Mouse (Mus musculus) C2C12 (cell line): ENCODE measurements at regions not wholly inside any gene's neighbourhood (a gene's known extent, or its start where the extent isn't known, plus 50 kb on each side); places are given as distances from the start of the nearest gene placed in this dataset.

Experiments used
- H3K27me3 ChIP-seq: one replicate; pipeline ENCODE4 v1.6.1; 2011; ENCODE audit not compliant: control insufficient read depth, insufficient read depth, insufficient read length
- H3K36me3 ChIP-seq: one replicate; pipeline ENCODE4 v1.6.1; 2011; ENCODE audit not compliant: control insufficient read depth, insufficient read depth
- H3K4me3 ChIP-seq: one replicate; pipeline ENCODE4 v1.5.1; 2011; ENCODE audit warnings: mild to moderate bottlenecking, control low read depth; ENCODE audit not compliant: poor library complexity, insufficient read depth, severe bottlenecking
- H3K79me2 ChIP-seq: one replicate; pipeline ENCODE4 v1.6.1; 2011; ENCODE audit not compliant: control insufficient read depth, insufficient read depth
- H3K79me3 ChIP-seq: one replicate; pipeline ENCODE4 v1.6.1; 2011; ENCODE audit warnings: low read depth, control low read depth
- H3ac ChIP-seq: one replicate; pipeline ENCODE3; 2011; ENCODE audit warnings: low read depth; ENCODE audit not compliant: control insufficient read depth, insufficient read length
- CEBPB ChIP-seq: IDR thresholded peaks from one replicate; pipeline ENCODE4 v1.6.1; 2011; ENCODE audit warnings: low read depth, mild to moderate bottlenecking, control low read depth, moderate library complexity
- CTCF ChIP-seq: IDR thresholded peaks from one replicate; pipeline ENCODE4 v1.5.1; 2011; ENCODE audit not compliant: control insufficient read depth, insufficient read depth, insufficient read length
- FOSL1 ChIP-seq: IDR thresholded peaks from one replicate; pipeline ENCODE4 v1.8.0; 2011; ENCODE audit warnings: mild to moderate bottlenecking, low read length; ENCODE audit not compliant: poor library complexity, insufficient read depth, severe bottlenecking
- MAX ChIP-seq: IDR thresholded peaks from one replicate; pipeline ENCODE4 v1.6.1; 2011; ENCODE audit warnings: mild to moderate bottlenecking, control low read depth
- MYOD1 ChIP-seq: IDR thresholded peaks from one replicate; pipeline ENCODE4 v1.6.1; 2011; ENCODE audit warnings: low read depth; ENCODE audit not compliant: control insufficient read depth, insufficient read length
- MYOG ChIP-seq: IDR thresholded peaks from one replicate; pipeline ENCODE4 v1.6.1; 2011; ENCODE audit not compliant: control insufficient read depth, insufficient read length; ENCODE audit errors: extremely low read depth
- USF1 ChIP-seq: IDR thresholded peaks from one replicate; pipeline ENCODE4 v1.6.1; 2011; ENCODE audit warnings: low read depth, mild to moderate bottlenecking, control low read depth, moderate library complexity

DNA sequence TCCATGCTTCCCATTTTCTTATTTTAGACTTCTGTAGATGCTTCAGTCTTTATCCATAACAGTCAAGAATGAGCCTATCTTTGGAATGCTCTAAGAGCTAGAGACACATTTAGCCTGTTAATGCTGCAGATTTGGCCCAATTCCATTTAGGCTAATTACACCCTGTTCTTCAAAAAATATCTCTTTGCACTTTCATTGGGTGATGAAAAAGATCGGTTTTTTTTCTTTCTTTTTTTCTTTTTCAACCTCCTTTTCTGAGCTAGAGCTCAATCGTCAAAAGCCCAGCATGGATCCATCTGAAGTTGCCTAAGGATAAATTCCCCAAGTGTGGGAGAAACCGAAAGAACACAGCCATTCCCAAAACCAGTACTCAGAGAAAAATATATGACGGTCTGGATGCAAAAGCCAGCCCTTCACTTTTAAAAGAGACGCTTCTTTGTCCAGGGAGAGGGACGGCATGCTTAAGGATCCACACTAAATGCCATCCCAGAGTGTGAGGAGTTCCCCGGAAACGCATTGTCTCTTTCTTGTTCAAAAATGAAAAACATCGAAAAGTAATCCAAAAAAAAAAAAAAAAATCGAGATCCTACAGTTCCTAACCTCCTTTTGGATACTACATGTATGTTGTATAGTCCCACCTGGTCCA is 314.3 kb upstream of the Cxadr start:
- TF ChIP-seq MYOG (no peak), MYOD1 (no peak), CEBPB (no peak), USF1 (no peak), MAX (no peak), CTCF (no peak)
- no peaks in the 10 kb centered on the region for H3K79me2 ChIP-seq
- no peak overlapping the region for H3ac ChIP-seq
- H3K79me3 ChIP-seq = no peaks in the 10 kb centered on the region
- H3K4me3 ChIP-seq = no peak overlapping the region
- no peaks in the 10 kb centered on the region for H3K36me3 ChIP-seq
- H3K27me3 ChIP-seq = no peaks in the 10 kb centered on the region

DNA sequence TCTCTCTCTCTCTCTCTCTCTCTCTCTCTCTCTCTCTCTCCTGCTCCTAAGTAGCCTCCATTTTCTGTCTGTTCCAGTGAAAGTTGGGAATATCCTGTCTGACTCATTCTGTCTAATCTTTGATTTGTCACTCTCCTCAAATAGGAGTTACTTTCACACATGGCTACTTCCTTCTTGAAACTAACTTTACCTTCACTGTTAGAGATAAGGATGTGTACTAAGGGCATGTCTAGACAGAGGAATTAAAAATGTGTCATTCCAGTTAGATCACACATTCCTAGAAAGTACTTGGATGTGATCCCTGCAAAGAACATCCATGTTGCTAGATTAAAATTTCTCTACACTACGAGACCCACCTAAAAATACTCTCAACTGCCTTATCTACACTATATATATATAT is 346.9 kb upstream of the Gm11146 start:
- no peaks in the 10 kb centered on the region for H3K79me3 ChIP-seq
- no peaks in the 10 kb centered on the region for H3K27me3 ChIP-seq
- H3K79me2 ChIP-seq = no peaks in the 10 kb centered on the region
- no peaks in the 10 kb centered on the region for H3K36me3 ChIP-seq
- no peak overlapping the region for H3ac ChIP-seq
- TF ChIP-seq MYOG (no peak), MAX (no peak), USF1 (no peak), FOSL1 (no peak), CTCF (no peak), MYOD1 (no peak), CEBPB (no peak)
- no peak overlapping the region for H3K4me3 ChIP-seq

DNA sequence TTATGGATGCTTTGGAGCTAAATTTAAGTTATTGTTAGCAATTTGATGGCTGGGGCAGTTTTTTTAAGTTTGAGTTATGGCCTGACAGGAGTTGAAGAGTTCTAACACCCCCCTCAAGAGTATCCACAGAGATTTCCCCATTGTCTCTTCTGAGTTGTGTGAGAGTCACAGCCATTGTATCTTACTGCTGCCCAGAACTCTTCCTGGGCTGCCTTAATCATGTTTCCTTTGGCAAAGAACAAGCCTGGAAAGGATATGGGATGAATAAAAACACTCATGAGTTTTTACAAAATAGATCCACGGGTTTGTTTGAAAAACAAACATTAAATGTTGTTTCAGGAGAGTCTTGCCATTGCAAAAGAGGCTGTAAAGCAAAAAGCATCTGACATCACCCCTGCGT is 343.5 kb upstream of the Gm11146 start:
- no peak for TF ChIP-seq USF1
- TF ChIP-seq MYOG = no peak
- TF ChIP-seq MAX = no peak
- no peak for TF ChIP-seq MYOD1
- TF ChIP-seq FOSL1 = no peak
- H3K27me3 ChIP-seq = no peaks in the 10 kb centered on the region

DNA sequence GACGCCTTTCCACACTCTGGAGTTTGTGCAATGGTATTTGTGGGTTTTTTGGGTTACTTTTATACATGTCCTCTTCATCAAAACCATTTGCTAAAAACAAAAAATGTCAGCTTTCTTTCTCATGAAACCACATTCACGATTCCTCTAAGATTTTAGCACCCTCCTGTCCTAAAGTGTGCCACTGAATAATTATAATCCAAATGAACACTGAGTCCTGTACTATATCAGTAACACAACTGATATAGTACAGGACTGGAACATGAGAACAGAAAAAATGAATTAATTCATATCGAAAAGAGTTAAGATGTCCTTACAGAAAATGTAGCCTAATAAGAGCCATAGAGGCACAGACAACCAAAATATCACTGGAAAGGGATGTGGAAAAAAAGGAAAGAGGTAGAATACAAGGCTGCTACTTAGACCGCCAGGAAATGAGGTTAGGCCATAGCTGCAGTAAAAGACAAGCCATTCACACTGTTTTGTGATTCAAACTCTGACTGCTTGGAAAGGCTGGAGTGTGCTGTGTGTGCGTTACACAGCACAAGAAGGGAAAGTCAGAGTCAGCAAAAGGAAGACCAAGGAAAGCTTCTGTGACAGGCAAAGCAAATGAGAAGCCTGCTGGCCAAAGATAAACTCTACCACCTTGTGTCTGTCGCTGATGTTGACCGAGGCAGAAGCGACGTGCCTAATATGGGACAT is 329.3 kb upstream of the Gm11146 start:
- H3K27me3 ChIP-seq = no peaks in the 10 kb centered on the region
- H3K79me2 ChIP-seq = no peaks in the 10 kb centered on the region
- H3K79me3 ChIP-seq = no peaks in the 10 kb centered on the region
- no peak overlapping the region for H3ac ChIP-seq
- H3K36me3 ChIP-seq = no peaks in the 10 kb centered on the region
- TF ChIP-seq MAX (no peak), USF1 (no peak), CEBPB (no peak), FOSL1 (no peak), MYOD1 (no peak), MYOG (no peak), CTCF (no peak)
- H3K4me3 ChIP-seq = no peak overlapping the region

More for the DNA sequence above, 343.5 kb upstream of the Gm11146 start:
- Histone ChIP-seq H3K79me2 (no peaks in the 10 kb centered on the region), H3K4me3 (no peak overlapping the region), H3ac (no peak overlapping the region), H3K36me3 (no peaks in the 10 kb centered on the region), H3K79me3 (no peaks in the 10 kb centered on the region)

DNA sequence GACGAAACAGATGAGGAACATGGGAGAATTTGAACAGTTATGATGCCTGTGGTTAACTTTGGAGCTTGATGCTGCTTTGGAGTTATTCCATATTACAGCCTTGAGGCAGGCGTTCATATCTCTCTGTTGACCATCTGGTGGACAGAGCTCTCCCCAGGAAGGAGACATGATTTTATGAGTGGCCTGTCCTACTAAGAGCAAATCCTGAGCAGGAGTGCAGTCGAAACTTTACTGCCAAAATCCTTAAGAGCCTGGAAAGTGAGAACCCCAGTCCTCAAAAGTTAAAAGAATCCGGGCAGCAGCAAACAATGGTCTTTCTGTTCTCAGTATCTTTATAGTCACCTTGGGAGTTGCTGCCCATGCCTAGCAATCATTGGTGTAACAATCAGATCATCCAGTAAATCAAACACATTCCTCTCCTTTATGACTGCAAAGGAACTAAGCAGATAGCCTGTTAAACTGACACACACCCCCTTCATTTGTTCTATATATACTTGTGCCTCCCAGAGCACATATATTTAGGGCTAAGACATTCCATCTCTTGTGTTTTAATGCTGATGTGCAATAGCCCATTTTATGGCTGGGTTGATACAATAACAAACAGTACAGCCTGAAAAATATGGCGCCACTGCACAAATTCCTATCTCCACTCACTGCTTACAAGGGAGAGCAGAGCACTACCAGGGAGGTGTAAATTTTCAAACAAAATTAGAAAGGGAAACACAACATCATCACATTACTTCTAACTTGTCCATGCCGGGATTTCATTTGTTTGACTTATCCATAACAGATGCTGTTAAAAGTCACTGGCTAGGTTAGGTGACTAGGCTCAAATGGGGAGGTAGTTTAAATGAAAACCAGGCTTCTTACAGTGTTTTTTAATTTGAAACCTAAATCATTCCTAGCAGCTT is 312.5 kb upstream of the Gm11146 start:
- Histone ChIP-seq H3K4me3 (no peak overlapping the region), H3K27me3 (no peaks in the 10 kb centered on the region), H3ac (no peak overlapping the region), H3K79me2 (no peaks in the 10 kb centered on the region), H3K79me3 (no peaks in the 10 kb centered on the region), H3K36me3 (no peaks in the 10 kb centered on the region)
- TF ChIP-seq FOSL1 (no peak), MAX (no peak), USF1 (no peak), MYOD1 (no peak), CTCF (no peak), CEBPB (no peak), MYOG (no peak)

DNA sequence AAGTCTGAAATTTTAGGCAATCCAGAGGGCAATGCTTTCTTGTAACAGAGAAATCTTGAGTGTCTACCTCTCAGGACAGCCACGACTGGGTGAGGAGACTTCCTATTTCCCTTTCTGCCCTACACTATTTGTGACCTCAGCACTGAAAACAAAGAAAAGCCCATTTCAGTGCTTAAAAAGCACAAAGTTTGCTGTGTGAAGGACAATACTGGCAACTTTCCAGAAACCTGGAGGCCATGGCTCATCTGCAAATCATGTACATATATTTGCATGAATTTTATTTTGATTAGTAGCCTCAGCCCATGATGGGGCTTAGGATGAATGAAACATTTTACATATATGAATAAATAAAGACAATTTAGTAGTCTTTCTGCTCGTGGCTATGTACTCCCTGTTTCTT is 292.4 kb upstream of the Gm11146 start:
- Histone ChIP-seq H3K27me3 (no peaks in the 10 kb centered on the region), H3K36me3 (no peaks in the 10 kb centered on the region), H3ac (no peak overlapping the region), H3K4me3 (no peak overlapping the region), H3K79me3 (no peaks in the 10 kb centered on the region), H3K79me2 (no peaks in the 10 kb centered on the region)
- TF ChIP-seq FOSL1 (no peak), USF1 (no peak), MAX (no peak), CEBPB (no peak), MYOD1 (no peak), CTCF (no peak), MYOG (no peak)
